Mouse (Mus musculus) lung, postnatal 36 days (tissue): ENCODE data around the gene Prom2.
A peak's percentile ranks its signal among the peaks of the same experiment; 100 is the strongest.

Experiments used
- DNase-seq: peaks from one replicate; pipeline ENCODE4 v3.0.0; 2022; ENCODE audit warnings: mixed read lengths

The Prom2 gene

GRCm38 (mm10) chr2:127481841-127482532, 59.3 kb downstream of the Prom2 start:
- DNase-seq: peak; percentile 11

GRCm38 (mm10) chr2:127479763-127480162, 61.5 kb downstream of the Prom2 start:
- no peak for DNase-seq

GRCm38 (mm10) chr2:127479210-127479609, 62.1 kb downstream of the Prom2 start:
- DNase-seq: no peak
